Mouse (Mus musculus) kidney, adult 11 months (tissue): ENCODE measurements around the gene Lmod2.

Experiments used
- DNase-seq: peaks from one replicate; pipeline ENCODE4 v3.0.0; 2022

Lmod2 gene

GRCm38 (mm10) chr6:24602993-24603392, 5.4 kb downstream of the Lmod2 start:
- DNase-seq = no peak

- no peak for DNase-seq
Measured at GRCm38 (mm10) chr6:24604289-24604688, 6.7 kb downstream of the Lmod2 start.

GRCm38 (mm10) chr6:24605631-24606030, 8.1 kb downstream of the Lmod2 start:
- no peak for DNase-seq

- no peak for DNase-seq
Measured at GRCm38 (mm10) chr6:24606512-24606911, 8.9 kb downstream of the Lmod2 start.

GRCm38 (mm10) chr6:24607531-24607930, 10.0 kb downstream of the Lmod2 start:
- no peak for DNase-seq

- no peak for DNase-seq
Measured at GRCm38 (mm10) chr6:24608129-24608528, 10.6 kb downstream of the Lmod2 start.

GRCm38 (mm10) chr6:24608682-24609081, 11.1 kb downstream of the Lmod2 start:
- no peak for DNase-seq

GRCm38 (mm10) chr6:24609531-24609930, 12.0 kb downstream of the Lmod2 start:
- no peak for DNase-seq

- DNase-seq = no peak
Measured at GRCm38 (mm10) chr6:24610358-24610757, 12.8 kb downstream of the Lmod2 start.

GRCm38 (mm10) chr6:24612074-24612755, 14.7 kb downstream of the Lmod2 start:
- no peak for DNase-seq

- DNase-seq = no peak
Measured at GRCm38 (mm10) chr6:24613346-24613745, 15.8 kb downstream of the Lmod2 start.

- DNase-seq = no peak
Measured at GRCm38 (mm10) chr6:24613918-24614317, 16.4 kb downstream of the Lmod2 start.

- no peak for DNase-seq
Measured at GRCm38 (mm10) chr6:24616746-24617145, 19.2 kb downstream of the Lmod2 start.

- no peak for DNase-seq
Measured at GRCm38 (mm10) chr6:24619285-24620045, 21.9 kb downstream of the Lmod2 start.

GRCm38 (mm10) chr6:24620936-24621335, 23.4 kb downstream of the Lmod2 start:
- DNase-seq = no peak

- no peak for DNase-seq
Measured at GRCm38 (mm10) chr6:24622098-24622497, 24.5 kb downstream of the Lmod2 start.

- peak; percentile 10 for DNase-seq
Measured at GRCm38 (mm10) chr6:24627586-24628030, 30.0 kb downstream of the Lmod2 start.

- no peak for DNase-seq
Measured at GRCm38 (mm10) chr6:24628499-24628898, 30.9 kb downstream of the Lmod2 start.

- no peak for DNase-seq
Measured at GRCm38 (mm10) chr6:24632061-24632460, 34.5 kb downstream of the Lmod2 start.

GRCm38 (mm10) chr6:24634065-24634464, 36.5 kb downstream of the Lmod2 start:
- DNase-seq = no peak

GRCm38 (mm10) chr6:24635814-24636213, 38.3 kb downstream of the Lmod2 start:
- no peak for DNase-seq

- DNase-seq = no peak
Measured at GRCm38 (mm10) chr6:24641286-24641685, 43.7 kb downstream of the Lmod2 start.

GRCm38 (mm10) chr6:24642161-24642560, 44.6 kb downstream of the Lmod2 start:
- no peak for DNase-seq

- no peak for DNase-seq
Measured at GRCm38 (mm10) chr6:24642960-24643359, 45.4 kb downstream of the Lmod2 start.
